Mouse (Mus musculus) frontal cortex, adult 2 months (tissue): Measurements from ENCODE around the gene Fgfr1op2. TPM values are rescaled to one million over a fixed set of nuclear protein-coding genes. Genes with fewer than 3 reads are reported as not detected.
A peak's percentile ranks its signal among the peaks of the same experiment; 100 is the strongest.
"Not testable (repeated sequence)": the region's sequence is repeated elsewhere in the genome, so short reads cannot be mapped to it uniquely, and the experiment has no call there.

ENCODE experiments used
- DNase-seq, 2 experiments: peaks; one replicate each; pipeline ENCODE4 v3.0.0; 2022; ENCODE audit warnings: low spot score in 1 of 2; ENCODE audit errors: extremely low spot score in 1 of 2
- polyA plus RNA-seq: library from polyadenylated mRNA; depleted of rRNA; stranded (reverse); fragments of >200 nt; gene quantifications from 2 replicates; pipeline ENCODE4 v1.2.3, GENCODE M21; 2012; rRNA removed

The Fgfr1op2 gene
- polyA plus RNA-seq: 74.8 and 75.5 TPM in 2 replicates

- no peak for DNase-seq
These were observed at the start of gene Fgfr1op2 for GRCm38 (mm10) chr6:146576903-146577302. Fgfr1op2 (plus strand) TSS chr6:146577203.

GRCm38 (mm10) chr6:146527537-146527936 lies 49.5 kb upstream of the Fgfr1op2 start:
- DNase-seq: no peak

- DNase-seq: no peak
These were observed 46.6 kb upstream of the Fgfr1op2 start for GRCm38 (mm10) chr6:146530363-146530762.

GRCm38 (mm10) chr6:146530769-146531168 lies 46.2 kb upstream of the Fgfr1op2 start:
- DNase-seq: no peak

- DNase-seq: no peak
These were observed 43.9 kb upstream of the Fgfr1op2 start for GRCm38 (mm10) chr6:146533146-146533545.

GRCm38 (mm10) chr6:146535501-146535900 lies 41.5 kb upstream of the Fgfr1op2 start:
- DNase-seq: no peak

GRCm38 (mm10) chr6:146537111-146537510 lies 39.9 kb upstream of the Fgfr1op2 start:
- DNase-seq: no peak

GRCm38 (mm10) chr6:146538071-146538470 lies 38.9 kb upstream of the Fgfr1op2 start:
- no peak for DNase-seq

- DNase-seq: no peak
These were observed 38.3 kb upstream of the Fgfr1op2 start for GRCm38 (mm10) chr6:146538661-146539060.

GRCm38 (mm10) chr6:146540386-146540785 lies 36.6 kb upstream of the Fgfr1op2 start:
- no peak for DNase-seq

GRCm38 (mm10) chr6:146544622-146545021 lies 32.4 kb upstream of the Fgfr1op2 start:
- DNase-seq: no peak

- DNase-seq: no peak
These were observed 31.6 kb upstream of the Fgfr1op2 start for GRCm38 (mm10) chr6:146545289-146545865.

GRCm38 (mm10) chr6:146550421-146550820 lies 26.6 kb upstream of the Fgfr1op2 start:
- no peak for DNase-seq

- no peak for DNase-seq
These were observed 25.7 kb upstream of the Fgfr1op2 start for GRCm38 (mm10) chr6:146551326-146551725.

GRCm38 (mm10) chr6:146562461-146562860 lies 14.5 kb upstream of the Fgfr1op2 start:
- DNase-seq: not testable (repeated sequence)

- DNase-seq: no peak
These were observed 4.9 kb upstream of the Fgfr1op2 start for GRCm38 (mm10) chr6:146572073-146572472.

GRCm38 (mm10) chr6:146577310-146578109 lies 507 bp downstream of the Fgfr1op2 start, which contains the start of gene Ints13:
Ints13 (minus strand) TSS chr6:146577835.
- DNase-seq: peak; percentile 95 to 97

GRCm38 (mm10) chr6:146578111-146578531 lies 1.1 kb downstream of the Fgfr1op2 start:
- peak; percentile 58 to 71 for DNase-seq

GRCm38 (mm10) chr6:146578586-146578985 lies 1.6 kb downstream of the Fgfr1op2 start:
- peak; percentile 42 to 66 for DNase-seq

- peak; percentile 80 to 83 for DNase-seq
These were observed 3.5 kb downstream of the Fgfr1op2 start for GRCm38 (mm10) chr6:146580381-146580926.

- peak in 1 of 2 experiments; percentile 30 for DNase-seq
These were observed 6.5 kb downstream of the Fgfr1op2 start for GRCm38 (mm10) chr6:146583366-146584046.
